Mouse (Mus musculus): ENCODE measurements around the gene Gm17190. TPM values are rescaled to one million over a fixed set of nuclear protein-coding genes. Genes with fewer than 3 reads are reported as not detected.
A peak's percentile ranks its signal among the peaks of the same experiment; 100 is the strongest.

The Gm17190 gene
- polyA plus RNA-seq, 1 experiment from 2014 or later = not detected

DNA sequence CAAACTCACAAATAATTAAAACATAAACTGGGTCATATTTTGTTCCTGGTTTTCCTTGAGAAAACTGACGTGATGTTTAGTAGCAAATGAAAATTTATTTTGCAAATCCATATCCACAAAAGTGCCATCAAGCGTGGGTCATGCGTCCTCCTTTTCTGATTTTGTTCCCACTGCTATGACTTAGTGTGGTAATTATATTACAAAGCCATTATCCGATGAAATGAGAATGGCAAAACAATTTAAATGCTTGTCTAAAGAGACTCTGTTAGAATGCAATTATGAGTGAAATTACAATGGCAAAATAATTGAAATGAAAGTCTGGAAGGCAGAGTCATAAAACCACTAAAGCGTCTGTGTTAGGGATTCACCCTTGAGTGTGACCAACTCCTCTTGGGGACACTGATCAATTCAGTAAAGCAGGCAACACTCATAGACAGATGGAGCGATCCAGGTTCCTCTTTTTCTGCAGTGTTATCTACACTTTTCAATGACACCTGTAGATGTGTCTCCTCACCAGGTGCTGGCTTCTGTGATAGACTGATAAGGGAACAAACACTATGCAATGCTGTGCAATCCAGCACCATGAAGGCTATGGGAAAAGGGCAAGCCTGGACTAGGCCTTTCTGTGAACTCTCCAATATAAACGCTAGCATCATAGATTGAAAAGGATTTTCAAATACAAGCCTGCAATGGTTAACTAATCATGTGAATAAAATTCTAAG is 3.9 kb downstream of the Gm17190 start:
- H3K9me3 ChIP-seq (ENCODE audit: low read length) = no peaks in the 10 kb centered on the region
- no peaks in the 10 kb centered on the region for H3K27me3 ChIP-seq (ENCODE audit: insufficient read depth, low read length)
- no peak overlapping the region for H3K4me2 ChIP-seq (ENCODE audit: low read depth, low read length)
- no peaks in the 10 kb centered on the region for H3K4me1 ChIP-seq (ENCODE audit: insufficient read depth)
- ATAC-seq (no peak), DNase-seq (no peak)
- WGBS (ENCODE audit: insufficient replicate concordance) = 65% methylated on average over 7 of the region's 7 CpGs
- no peak overlapping the region for H3K4me3 ChIP-seq (ENCODE audit: low read depth, low read length)
- no peaks in the 10 kb centered on the region for H3K36me3 ChIP-seq (replicated peaks; ENCODE audit: insufficient read depth, low read length)
- no peak overlapping the region for H3K27ac ChIP-seq (ENCODE audit: low read depth)
- TF ChIP-seq CTCF (IDR thresholded peaks at IDR 0.05; ENCODE audit: low read depth) = no peak
- TF ChIP-seq EP300 (IDR thresholded peaks at IDR 0.05; ENCODE audit: low read depth) = no peak
- H3K9ac ChIP-seq (replicated peaks) = no peak overlapping the region

DNA sequence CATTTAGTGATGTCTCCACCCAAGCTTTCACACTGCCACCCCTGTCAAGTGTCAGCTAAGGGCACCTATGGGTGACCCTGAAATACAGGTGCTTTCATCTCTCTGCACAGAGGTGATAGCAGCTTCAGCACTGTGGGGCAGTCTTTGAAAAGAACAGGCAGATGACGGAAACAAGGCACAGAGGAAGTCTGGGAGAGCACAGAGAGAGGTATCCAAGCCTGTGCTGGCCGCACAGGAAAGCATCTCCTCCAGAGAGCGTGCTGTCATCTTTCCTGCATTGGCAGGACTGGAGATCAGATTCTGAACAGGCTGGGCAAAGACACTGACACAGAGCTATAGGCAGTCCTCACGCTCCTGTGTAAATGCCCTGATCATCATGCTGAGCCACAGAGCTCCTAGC is 9.1 kb downstream of the Gm17190 start:
- Histone ChIP-seq H3K4me3 (ENCODE audit: low read depth, low read length) (no peak overlapping the region), H3K36me3 (replicated peaks; ENCODE audit: insufficient read depth, low read length) (no peaks in the 10 kb centered on the region), H3K9me3 (ENCODE audit: low read length) (no peaks in the 10 kb centered on the region), H3K4me2 (ENCODE audit: low read depth, low read length) (no peak overlapping the region), H3K9ac (replicated peaks) (no peak overlapping the region), H3K27me3 (ENCODE audit: insufficient read depth, low read length) (no peaks in the 10 kb centered on the region), H3K27ac (ENCODE audit: low read depth) (no peak overlapping the region), H3K4me1 (ENCODE audit: insufficient read depth) (no peaks in the 10 kb centered on the region)
- DNase-seq (no peak), ATAC-seq (no peak)
- 62% methylated on average over 4 of the region's 4 CpGs for WGBS (ENCODE audit: insufficient replicate concordance)
- TF ChIP-seq CTCF (IDR thresholded peaks at IDR 0.05; ENCODE audit: low read depth) (no peak), EP300 (IDR thresholded peaks at IDR 0.05; ENCODE audit: low read depth) (no peak)

DNA sequence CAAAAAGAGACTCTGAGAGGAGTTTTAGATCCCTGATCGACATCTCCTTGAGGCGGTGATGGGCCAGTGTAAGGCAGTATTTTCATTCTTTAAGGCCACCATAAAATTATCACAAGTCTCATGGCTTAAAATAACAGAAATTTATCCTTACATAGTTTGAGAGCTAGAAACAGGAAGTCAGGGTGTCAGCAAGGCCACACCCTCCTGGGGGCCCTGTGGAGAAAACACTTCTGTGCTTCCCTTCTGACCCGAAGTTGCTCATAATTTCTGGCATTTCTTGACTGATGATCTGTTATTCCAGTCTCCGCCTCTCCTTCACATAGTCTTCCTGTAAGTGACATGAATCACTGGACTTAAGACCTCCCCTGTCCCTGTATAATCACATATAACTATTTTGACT is 24.5 kb downstream of the Gm17190 start:
- WGBS (ENCODE audit: insufficient replicate concordance) = 54% methylated on average over 4 of the region's 4 CpGs
- Histone ChIP-seq H3K27me3 (ENCODE audit: insufficient read depth, low read length) (no peaks in the 10 kb centered on the region), H3K9me3 (ENCODE audit: low read length) (no peaks in the 10 kb centered on the region), H3K4me2 (ENCODE audit: low read depth, low read length) (no peak overlapping the region), H3K4me3 (ENCODE audit: low read depth, low read length) (no peak overlapping the region), H3K4me1 (ENCODE audit: insufficient read depth) (no peaks in the 10 kb centered on the region), H3K27ac (ENCODE audit: low read depth) (no peak overlapping the region), H3K36me3 (replicated peaks; ENCODE audit: insufficient read depth, low read length) (no peaks in the 10 kb centered on the region), H3K9ac (replicated peaks) (no peak overlapping the region)
- ATAC-seq = no peak
- peak; percentile 16 for DNase-seq
- no peak for TF ChIP-seq CTCF (IDR thresholded peaks at IDR 0.05; ENCODE audit: low read depth)

- Histone ChIP-seq H3K9me3 (ENCODE audit: low read length) (no peaks in the 10 kb centered on the region), H3K4me1 (ENCODE audit: insufficient read depth) (no peaks in the 10 kb centered on the region), H3K27ac (ENCODE audit: low read depth) (no peak overlapping the region), H3K4me2 (ENCODE audit: low read depth, low read length) (no peak overlapping the region), H3K27me3 (ENCODE audit: insufficient read depth, low read length) (no peaks in the 10 kb centered on the region), H3K36me3 (replicated peaks; ENCODE audit: insufficient read depth, low read length) (no peaks in the 10 kb centered on the region), H3K9ac (replicated peaks) (no peak overlapping the region), H3K4me3 (ENCODE audit: low read depth, low read length) (no peak overlapping the region)
- DNase-seq = no peak
- no peak for TF ChIP-seq EP300 (IDR thresholded peaks at IDR 0.05; ENCODE audit: low read depth)
- no peak for TF ChIP-seq CTCF (IDR thresholded peaks at IDR 0.05; ENCODE audit: low read depth)
- ATAC-seq = no peak
- 87% methylated on average over 3 of the region's 3 CpGs for WGBS (ENCODE audit: insufficient replicate concordance)
Observed at GRCm38 (mm10) chr13:96110767-96111166, 28.9 kb downstream of the Gm17190 start.

DNA sequence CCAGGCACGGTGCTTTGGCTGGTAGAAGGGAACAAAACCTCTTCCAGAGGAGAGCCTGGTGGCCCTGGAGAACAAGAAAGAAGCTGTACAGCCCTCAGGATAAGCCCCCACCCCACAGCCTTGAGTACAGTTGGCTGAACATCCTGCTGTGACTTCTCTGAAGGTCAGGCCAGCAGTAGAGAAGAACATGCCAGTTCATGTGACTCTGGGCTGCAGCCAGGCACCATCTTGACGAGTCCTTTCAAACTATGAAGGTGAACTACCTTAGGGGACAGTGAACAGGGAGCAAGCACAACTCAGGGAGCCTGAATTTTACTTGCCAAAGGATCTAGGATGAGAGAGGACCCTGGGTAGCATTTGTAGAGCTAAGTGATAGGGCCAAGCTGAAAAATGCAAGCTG is 30.9 kb downstream of the Gm17190 start:
- ATAC-seq (no peak), DNase-seq (no peak)
- Histone ChIP-seq H3K9ac (replicated peaks) (no peak overlapping the region), H3K4me1 (ENCODE audit: insufficient read depth) (no peaks in the 10 kb centered on the region), H3K4me3 (ENCODE audit: low read depth, low read length) (no peak overlapping the region), H3K27ac (ENCODE audit: low read depth) (no peak overlapping the region), H3K36me3 (replicated peaks; ENCODE audit: insufficient read depth, low read length) (no peaks in the 10 kb centered on the region), H3K9me3 (ENCODE audit: low read length) (no peaks in the 10 kb centered on the region), H3K4me2 (ENCODE audit: low read depth, low read length) (no peak overlapping the region), H3K27me3 (ENCODE audit: insufficient read depth, low read length) (no peaks in the 10 kb centered on the region)
- TF ChIP-seq EP300 (IDR thresholded peaks at IDR 0.05; ENCODE audit: low read depth) (no peak), CTCF (IDR thresholded peaks at IDR 0.05; ENCODE audit: low read depth) (no peak)
- WGBS (ENCODE audit: insufficient replicate concordance) = 54% methylated on average over 2 of the region's 2 CpGs

DNA sequence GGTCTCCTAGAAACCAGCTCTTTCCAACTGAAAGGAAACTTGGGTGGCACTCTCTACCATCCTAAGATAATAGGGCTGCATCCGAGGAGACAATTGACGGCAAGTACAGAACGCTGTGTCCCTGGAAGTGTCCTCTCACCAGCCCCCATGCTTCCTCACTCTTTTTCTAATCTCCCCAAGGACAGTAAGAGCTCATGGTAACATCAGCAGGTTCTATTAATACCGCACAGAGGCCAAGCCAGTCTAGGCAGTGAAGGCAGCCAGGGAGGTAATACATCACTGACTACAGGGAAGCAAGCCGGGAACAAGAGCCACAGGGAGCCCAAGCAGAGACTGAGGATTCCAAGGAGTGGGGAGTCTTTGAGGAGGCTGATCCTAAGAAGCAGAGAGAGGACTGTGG is 43.2 kb downstream of the Gm17190 start:
- Histone ChIP-seq H3K27ac (ENCODE audit: low read depth) (no peak overlapping the region), H3K4me3 (ENCODE audit: low read depth, low read length) (no peak overlapping the region), H3K4me2 (ENCODE audit: low read depth, low read length) (no peak overlapping the region), H3K4me1 (ENCODE audit: insufficient read depth) (no peaks in the 10 kb centered on the region), H3K27me3 (ENCODE audit: insufficient read depth, low read length) (peaks cover 8% of the 10 kb centered on the region), H3K9me3 (ENCODE audit: low read length) (no peaks in the 10 kb centered on the region), H3K9ac (replicated peaks) (no peak overlapping the region), H3K36me3 (replicated peaks; ENCODE audit: insufficient read depth, low read length) (no peaks in the 10 kb centered on the region)
- no peak for ATAC-seq
- DNase-seq = no peak
- 57% methylated on average over 5 of the region's 5 CpGs for WGBS (ENCODE audit: insufficient replicate concordance)
- TF ChIP-seq EP300 (IDR thresholded peaks at IDR 0.05; ENCODE audit: low read depth) (no peak), CTCF (IDR thresholded peaks at IDR 0.05; ENCODE audit: low read depth) (no peak)

Data from liver, postnatal 0 days (tissue).